Mouse (Mus musculus) cerebellum, adult 18-20 months (tissue): ENCODE results near the gene Tent4b.
A peak's percentile ranks its signal among the peaks of the same experiment; 100 is the strongest.

Experiments
- DNase-seq, 2 experiments: peaks; one replicate each; pipeline ENCODE4 v3.0.0; 2021

Gene Tent4b

GRCm38 (mm10) chr8:88280904-88281303 is 81.9 kb downstream of the Tent4b start:
- DNase-seq: no peak

DNA sequence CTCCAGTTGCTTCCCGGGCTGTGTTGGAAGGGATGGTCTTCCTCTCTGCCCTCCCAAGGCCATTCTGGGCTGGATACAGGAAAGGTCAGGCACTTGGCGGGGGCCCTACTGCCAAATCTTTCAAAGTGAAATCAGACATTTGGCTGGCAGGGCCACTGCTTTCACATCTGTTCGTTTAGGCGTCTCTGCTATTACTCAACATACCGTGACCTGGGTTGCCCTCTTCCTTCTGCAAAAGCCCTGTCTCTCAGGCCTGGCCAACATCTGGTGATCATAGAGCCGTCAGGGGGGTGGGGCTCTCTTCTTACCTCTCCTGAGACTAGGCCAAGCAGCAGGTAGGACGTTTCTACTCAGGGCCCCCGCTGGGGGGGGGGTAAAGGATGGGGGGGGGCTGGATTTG is 83.7 kb downstream of the Tent4b start:
- DNase-seq: no peak

DNA sequence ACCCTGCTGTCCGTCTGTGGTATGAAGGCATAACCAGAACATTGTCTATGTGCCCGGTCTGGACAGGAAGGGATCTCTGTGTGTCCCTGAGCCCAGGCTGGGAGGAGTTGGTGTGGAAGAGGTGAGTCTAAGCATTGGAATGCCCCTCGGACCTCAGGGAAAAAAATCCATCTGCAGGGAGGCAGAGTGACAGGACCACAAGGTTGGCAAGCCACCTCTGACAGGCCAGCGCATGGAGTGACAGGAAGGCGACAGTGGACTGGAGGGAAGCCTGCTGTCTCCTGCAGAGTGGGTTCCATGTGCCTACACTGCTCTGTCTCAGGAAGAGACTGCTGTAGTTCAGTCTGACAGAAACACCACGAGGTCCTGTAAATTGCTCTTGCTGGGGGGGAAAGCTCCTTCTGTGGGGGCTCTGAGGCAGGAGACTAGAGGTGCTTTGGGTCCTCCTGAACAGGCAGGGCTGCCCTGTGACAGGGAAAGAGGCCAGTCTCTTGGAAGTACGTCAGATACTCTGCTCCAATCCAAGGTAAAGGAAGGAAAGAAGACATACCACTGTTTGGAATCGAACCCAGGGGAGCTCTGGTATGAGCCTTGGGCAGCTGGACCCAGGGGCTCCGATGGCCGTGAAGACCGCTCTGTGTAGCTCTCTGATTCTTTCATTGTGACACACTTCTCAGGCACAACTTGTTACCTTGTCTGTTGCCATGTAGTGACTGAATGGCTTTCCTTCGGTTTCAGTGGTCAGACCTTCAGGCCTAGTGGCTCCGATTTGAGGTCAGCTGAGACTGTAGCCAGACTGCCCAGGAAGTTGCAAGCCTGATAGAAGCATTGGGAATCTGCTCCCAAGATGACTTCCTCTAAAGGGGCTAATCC is 84.5 kb downstream of the Tent4b start:
- DNase-seq: no peak

DNA sequence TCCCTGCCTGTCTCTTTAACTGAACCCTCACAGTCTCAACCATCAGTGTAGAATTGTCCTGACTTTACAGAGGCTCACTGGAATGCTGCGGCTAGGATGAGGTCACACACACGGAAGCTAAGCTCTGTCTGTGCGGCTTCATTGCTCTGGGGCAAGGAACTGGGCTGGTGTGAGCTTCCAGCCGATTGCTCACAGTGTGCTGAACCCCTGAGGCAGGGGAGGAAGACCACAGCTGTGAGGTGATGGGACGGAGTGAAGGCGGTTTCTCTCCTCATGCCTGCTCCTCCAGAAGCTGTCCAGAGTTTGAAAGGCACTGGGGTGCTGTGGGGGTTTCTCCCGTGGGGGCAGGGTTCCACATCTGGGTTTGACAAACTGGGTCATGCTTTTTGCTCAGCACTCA is 85.7 kb downstream of the Tent4b start:
- no peak for DNase-seq

DNA sequence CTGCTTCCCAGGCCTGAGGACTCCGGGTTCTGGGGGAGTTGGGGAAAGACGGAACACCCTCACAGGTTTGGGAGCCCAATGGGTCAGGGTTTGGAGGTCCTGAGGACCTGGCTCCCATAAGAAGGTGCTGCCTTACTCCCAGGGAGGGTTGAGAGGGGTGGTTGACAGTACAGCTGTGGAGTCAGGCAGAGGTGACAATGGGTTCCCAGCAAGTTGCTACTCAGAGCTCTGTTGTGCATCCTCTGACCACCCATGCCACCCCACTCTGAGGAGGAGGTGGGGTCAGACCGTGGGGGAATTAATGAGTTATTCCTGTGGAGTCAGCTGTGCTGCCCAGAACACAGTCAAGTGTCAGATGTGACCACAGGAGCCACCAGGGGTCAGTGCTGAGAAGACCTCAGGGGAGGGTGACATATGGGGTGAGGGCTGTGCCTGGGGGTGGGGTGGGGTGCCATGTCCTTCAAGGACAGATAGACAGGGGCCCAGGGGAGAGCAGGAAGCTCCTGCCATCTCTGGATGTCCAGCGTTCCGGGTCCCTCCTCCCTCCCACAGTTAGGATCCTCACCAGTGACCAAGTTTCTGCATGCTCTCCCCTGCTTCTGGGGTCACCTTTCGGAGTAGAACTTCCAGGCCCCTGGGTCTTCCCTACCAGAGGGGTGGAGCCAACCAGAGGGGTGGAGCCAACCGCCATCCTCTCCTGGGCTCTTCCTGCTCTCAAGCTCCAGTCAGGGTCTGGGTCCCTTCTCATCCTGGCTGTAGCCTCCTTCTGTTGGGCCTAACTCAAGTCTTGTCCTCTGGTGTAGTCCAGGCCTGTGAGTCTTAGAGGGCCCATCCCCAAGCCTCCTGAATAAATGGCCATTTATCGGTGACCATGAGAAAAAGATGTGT is 86.7 kb downstream of the Tent4b start:
- DNase-seq: no peak

DNA sequence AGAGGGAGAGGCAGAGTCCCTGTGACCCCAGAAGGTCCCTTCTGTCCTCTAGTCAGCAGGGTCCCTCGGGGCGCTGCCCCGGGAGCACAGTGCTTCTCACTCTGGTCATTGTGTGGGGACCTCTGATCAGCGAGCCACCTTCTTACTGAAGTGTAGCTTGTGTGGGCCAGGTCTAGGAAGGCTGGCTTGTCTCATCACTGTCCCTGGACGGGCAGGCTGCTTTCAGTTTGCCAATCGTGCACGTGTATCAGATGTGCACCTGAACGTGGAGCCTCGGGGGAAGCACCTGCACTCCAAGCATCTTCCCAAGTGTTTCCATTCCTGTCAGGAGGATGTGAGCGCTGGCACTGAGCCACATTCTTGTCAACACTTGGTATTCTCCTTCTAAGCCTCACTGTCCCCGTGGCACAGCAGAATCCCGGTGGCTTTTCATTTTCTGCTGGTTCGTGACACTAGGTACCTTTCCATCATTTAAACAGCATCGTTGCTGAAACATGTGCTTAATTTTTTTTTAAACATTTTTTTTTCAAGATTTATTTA is 87.5 kb downstream of the Tent4b start:
- DNase-seq: no peak

- DNase-seq: no peak
These were observed 89.7 kb downstream of the Tent4b start for GRCm38 (mm10) chr8:88288622-88289242.

DNA sequence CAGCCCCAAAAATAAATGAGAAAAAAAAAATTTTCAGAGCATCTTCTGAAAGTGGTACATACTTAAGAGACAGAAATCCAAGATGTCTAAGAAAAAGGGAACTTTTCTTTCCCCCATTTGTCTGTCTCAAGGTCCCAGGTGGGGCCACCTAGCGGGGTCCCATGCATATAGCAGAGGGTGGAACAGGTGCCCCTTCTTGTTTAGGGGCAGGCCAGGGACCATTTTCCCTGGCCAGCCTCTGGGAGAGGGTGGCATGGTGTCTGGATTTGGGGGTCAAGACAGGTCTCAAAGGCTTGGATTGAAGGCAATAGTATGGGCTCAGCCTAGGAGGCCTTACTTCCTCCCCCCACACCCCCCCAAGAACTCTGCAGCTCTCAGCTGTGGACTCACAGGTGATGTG is 90.9 kb downstream of the Tent4b start:
- no peak for DNase-seq

DNA sequence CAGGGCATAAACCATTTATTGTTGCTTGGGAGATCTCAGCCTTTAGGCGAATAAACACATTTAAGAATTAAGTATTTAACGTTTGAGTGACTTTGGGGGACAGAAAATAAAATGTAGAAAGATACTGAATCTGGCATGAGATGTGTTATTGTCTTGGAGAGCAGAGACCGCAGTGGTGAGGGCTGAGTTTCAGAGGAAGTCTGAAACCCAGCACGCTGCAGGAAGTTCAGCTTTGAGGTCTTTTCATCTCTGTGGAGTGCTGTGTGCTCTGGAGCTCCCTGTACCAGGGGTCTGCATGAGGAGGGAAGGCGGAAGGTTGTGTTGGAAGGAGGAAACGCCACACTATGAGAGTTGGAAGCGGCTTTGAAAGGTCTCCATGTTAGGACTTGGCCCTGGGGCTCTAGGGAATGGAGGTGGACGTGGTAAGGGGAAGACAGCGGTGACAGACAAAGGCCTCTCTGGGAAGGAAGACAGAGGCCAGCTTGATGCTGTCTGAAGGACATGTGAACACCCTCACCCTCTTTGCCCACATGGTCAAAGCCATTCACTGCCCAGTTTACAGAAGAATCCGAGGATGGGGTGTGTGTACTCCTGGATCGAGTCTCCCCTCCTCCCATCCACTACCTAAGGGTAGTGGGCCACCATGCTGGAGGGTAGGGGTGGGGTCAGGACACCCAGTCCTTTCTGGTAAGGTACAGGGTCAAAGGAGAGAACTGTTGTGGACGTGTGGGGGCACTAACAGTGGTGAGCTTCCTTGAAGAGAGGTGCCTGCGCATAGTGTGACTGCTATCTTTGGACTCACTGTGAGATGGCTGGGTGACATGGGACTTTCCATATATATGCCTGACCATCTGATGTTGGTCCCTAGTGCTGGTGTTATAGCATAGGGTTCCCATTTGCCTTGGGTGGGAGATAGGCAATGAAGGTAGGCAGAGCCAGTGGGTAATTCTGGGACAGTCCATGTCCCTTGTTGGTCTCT is 91.6 kb downstream of the Tent4b start:
- DNase-seq: no peak

DNA sequence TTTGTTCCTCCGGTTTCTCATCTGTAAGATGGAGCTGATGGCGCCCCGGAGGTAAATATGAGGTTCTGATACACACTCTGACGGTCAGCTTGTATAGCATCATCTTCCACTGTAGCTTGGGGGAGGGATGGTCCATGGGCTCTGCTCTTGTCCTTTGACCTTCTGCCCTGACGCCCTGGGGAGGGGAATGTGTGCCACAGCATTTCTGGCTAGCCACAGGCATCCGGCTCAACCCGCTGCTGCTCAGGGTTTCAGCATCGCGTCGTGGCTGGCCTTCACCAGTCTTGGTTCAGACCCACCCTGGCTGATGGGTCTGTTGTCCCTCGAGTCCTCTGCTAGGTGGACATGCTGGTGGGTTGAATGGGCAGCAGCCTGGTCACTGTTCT is 92.3 kb downstream of the Tent4b start:
- DNase-seq: no peak

- no peak for DNase-seq
These were observed 93.9 kb downstream of the Tent4b start for GRCm38 (mm10) chr8:88292926-88293325.

- no peak for DNase-seq
These were observed 94.8 kb downstream of the Tent4b start for GRCm38 (mm10) chr8:88293590-88294356.

DNA sequence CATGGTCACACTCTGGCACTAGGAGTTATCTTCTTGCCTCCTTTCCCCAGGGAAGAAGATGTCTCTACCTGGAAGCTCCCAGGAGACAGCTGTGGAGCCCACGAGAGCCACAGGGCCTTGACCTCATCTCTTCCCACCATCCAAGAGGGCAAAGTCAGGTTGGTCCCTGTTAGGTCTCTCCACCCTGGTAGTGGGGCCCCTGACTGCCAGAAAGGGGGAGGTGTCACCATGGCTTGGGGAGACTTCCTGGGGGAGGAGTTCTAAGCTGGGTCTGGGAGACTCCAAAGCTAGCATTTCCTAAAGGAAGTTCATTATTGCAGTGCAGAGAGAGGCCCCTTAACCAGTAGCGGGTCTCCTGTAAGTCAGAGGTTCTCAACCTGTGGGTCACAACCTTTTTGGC is 96.0 kb downstream of the Tent4b start:
- DNase-seq: no peak

DNA sequence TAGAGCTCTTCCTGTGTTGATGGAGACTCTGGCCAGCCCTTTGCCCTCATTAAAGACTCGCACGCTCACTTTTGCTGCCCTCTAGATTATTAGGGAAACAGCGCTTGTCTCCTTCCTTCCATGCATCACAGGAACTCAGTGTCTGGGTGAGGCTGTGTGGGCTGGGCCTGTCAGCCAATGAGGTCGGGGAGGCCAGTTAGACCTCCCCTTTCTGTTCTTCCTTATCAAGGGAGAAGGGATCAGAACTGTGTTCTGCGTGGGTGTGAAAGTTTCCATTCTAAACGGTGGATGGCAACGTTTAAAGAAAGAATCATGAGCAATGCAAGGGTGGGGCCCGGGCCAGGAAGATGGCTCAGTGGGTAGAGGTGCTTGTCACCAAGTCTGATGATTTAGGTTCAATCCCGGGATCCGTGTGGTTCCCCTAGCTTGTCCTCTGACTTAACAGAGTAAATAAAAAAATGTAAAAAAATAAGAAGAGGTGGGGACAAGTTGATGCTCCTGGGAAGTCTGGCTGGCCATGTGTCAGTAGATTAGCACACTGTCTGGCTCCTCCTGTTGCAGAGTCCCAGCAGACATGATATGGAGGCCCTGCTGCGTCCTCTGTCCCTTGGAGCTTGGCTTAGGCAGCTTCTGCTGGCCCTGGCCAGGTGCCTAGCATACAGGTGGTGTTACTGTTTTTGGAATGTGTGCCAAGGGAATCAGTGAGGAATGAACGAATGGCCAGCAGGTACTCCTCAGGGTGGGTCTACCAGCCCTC is 99.1 kb downstream of the Tent4b start:
- DNase-seq: peak; percentile 56 to 64

- no peak for DNase-seq
These were observed 99.7 kb downstream of the Tent4b start for GRCm38 (mm10) chr8:88298733-88299103.

- DNase-seq: no peak
These were observed 101.0 kb downstream of the Tent4b start for GRCm38 (mm10) chr8:88299907-88300603.

DNA sequence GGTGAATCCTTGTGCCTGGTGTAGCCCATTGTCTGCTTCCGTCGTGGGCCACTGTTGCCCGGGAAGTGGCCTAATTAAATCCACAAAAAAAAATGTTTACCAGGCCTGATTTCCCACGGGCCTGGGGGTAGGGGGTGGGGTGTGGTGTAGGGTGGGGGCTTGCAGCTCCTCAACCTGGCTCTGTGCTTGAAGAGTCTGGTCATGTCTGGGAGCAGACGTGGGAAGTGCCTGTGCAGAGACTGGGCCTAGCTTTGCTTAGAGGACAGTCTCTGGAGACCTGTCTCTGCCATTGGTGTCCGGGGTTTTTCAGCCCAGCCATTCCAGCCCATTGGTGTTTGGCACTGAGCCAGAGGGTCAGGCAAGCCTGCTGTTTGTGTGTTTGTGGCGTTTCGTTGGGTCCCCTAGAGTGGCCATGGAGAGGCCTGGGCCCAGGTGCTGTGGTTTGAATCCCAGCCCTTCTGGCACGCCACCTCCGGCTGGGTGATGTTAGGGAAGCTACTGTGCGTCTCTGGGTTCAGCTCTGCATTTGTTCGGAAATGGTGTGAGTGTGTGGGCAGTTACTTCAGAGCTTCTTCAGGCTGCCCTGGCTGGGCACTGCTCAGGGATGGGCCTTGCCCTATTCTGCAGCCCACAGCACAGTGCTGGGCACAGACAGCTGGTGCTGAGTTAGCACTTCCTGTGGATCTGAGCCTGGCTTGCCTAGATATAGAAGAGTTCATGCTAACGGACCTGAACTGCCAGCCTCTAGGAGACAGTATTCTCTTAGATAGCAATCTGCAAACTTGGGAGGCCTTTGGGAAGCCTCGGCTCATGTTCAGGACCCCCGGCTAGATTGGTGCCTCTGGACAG is 102.8 kb downstream of the Tent4b start:
- DNase-seq: no peak

GRCm38 (mm10) chr8:88305814-88306213 is 106.8 kb downstream of the Tent4b start:
- no peak for DNase-seq

DNA sequence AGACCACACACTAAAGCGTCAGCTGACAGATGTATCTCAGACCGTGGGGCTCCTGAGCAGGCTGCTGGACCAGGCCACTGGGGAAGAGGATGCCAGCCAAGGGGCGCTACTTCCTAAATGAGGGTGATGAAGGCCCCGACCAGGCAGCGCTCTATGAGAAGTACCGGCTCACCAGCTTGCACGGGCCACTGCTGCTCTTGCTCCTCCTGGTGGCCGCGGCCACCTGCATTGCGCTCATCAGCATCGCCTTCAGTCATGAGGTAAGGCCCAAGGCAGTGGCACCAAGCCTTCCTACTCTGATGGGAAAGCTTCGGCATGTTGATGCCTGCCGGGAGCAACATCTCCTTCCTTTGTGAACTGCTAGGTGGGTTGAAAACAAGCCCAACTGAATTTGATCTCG is 107.5 kb downstream of the Tent4b start:
- DNase-seq: no peak
